Mouse (Mus musculus): Measurements from ENCODE around the gene Col18a1.

DNA sequence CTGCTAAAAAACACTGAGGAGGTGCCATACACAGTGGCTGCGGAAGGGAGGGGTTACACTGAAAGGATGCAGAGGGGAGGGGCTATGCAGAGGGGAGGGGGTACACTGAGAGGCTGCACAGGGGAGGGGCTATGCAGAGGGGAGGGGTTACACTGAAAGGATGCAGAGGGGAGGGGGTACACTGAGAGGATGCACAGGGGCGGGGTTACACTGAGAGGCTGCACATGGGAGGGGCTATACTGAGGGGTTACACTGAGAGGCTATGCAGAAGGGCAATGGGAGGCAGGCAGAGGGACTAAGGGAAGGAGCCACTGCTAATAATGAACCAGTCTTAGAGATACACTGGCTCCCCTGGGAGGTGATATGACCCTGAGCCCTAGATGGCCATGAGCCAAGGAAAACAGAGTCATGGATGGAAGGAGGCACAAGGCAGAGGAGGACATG is 14.1 kb downstream of the Col18a1 start:
- no peak for TF ChIP-seq CTCF (IDR thresholded peaks at IDR 0.05; ENCODE audit: borderline replicate concordance, insufficient read depth, low read depth, low read length)
- TF ChIP-seq POLR2A (IDR thresholded peaks at IDR 0.05; ENCODE audit: borderline replicate concordance, insufficient read depth, low read length), result no peak
